Mouse (Mus musculus): ENCODE results near the gene Map1b. TPM values are rescaled to one million over a fixed set of nuclear protein-coding genes. Genes with fewer than 3 reads are reported as not detected.

The Map1b gene
- polyA plus RNA-seq, 1 experiment from 2014 or later: 23.4 TPM

GRCm38 (mm10) chr13:99433068-99434008, 83.0 kb downstream of the Map1b start:
- no peak overlapping the region for H3K4me2 ChIP-seq (ENCODE audit: low read length)
- DNase-seq (ENCODE audit: low spot score): no peak
- no peak for ATAC-seq (replicated peaks; ENCODE audit: low FRiP score, low read depth)
- no peak overlapping the region for H3K9ac ChIP-seq (ENCODE audit: low read depth, low read length)
- no peak overlapping the region for H3K4me3 ChIP-seq (replicated peaks; ENCODE audit: low read depth, low read length)
- 95% methylated on average over 29 of the region's 29 CpGs for WGBS
- no peaks in the 10 kb centered on the region for H3K4me1 ChIP-seq (replicated peaks; ENCODE audit: insufficient read depth, low read length)
- no peaks in the 10 kb centered on the region for H3K27me3 ChIP-seq (ENCODE audit: insufficient read depth, low read length)
- H3K9me3 ChIP-seq (replicated peaks; ENCODE audit: low read length): no peaks in the 10 kb centered on the region
- no peak overlapping the region for H3K27ac ChIP-seq
- H3K36me3 ChIP-seq (ENCODE audit: insufficient read depth, low read length): no peaks in the 10 kb centered on the region
- TF ChIP-seq CTCF (IDR thresholded peaks at IDR 0.05; ENCODE audit: low read depth): no peak

GRCm38 (mm10) chr13:99423581-99423980, 92.8 kb downstream of the Map1b start:
- ATAC-seq (replicated peaks; ENCODE audit: low FRiP score, low read depth): 0 out of 2 replicates have a peak, but pooled peaks have one; percentile 36
- no peak for TF ChIP-seq CTCF (IDR thresholded peaks at IDR 0.05; ENCODE audit: low read depth)

GRCm38 (mm10) chr13:99416601-99417000, 99.7 kb downstream of the Map1b start:
- Histone ChIP-seq H3K4me1 (replicated peaks; ENCODE audit: insufficient read depth, low read length) (0 out of 2 replicates have a peak, but pooled peaks cover 15% of the 10 kb centered on the region), H3K4me2 (ENCODE audit: low read length) (no peak overlapping the region), H3K9ac (ENCODE audit: low read depth, low read length) (no peak overlapping the region), H3K27me3 (ENCODE audit: insufficient read depth, low read length) (no peaks in the 10 kb centered on the region), H3K9me3 (replicated peaks; ENCODE audit: low read length) (no peaks in the 10 kb centered on the region), H3K36me3 (ENCODE audit: insufficient read depth, low read length) (peaks cover 14% of the 10 kb centered on the region; the same call in 1 of the 2 replicates), H3K27ac (no peak overlapping the region), H3K4me3 (replicated peaks; ENCODE audit: low read depth, low read length) (no peak overlapping the region)
- no peak; the same call in 1 of the 2 replicates for ATAC-seq (replicated peaks; ENCODE audit: low FRiP score, low read depth)
- 89% methylated on average over 9 of the region's 9 CpGs for WGBS
- no peak for DNase-seq (ENCODE audit: low spot score)
- TF ChIP-seq CTCF (IDR thresholded peaks at IDR 0.05; ENCODE audit: low read depth): no peak

More at GRCm38 (mm10) chr13:99423581-99423980, 92.8 kb downstream of the Map1b start:
- H3K9me3 ChIP-seq (replicated peaks; ENCODE audit: low read length): no peaks in the 10 kb centered on the region
- no peaks in the 10 kb centered on the region for H3K4me1 ChIP-seq (replicated peaks; ENCODE audit: insufficient read depth, low read length)
- 0 out of 2 replicates have a peak overlapping the region, but pooled peaks have one; percentile 5 for H3K4me2 ChIP-seq (ENCODE audit: low read length)
- no peak overlapping the region for H3K4me3 ChIP-seq (replicated peaks; ENCODE audit: low read depth, low read length)
- peak; percentile 64 for DNase-seq (ENCODE audit: low spot score)
- WGBS: 33% methylated on average over 13 of the region's 13 CpGs
- no peak overlapping the region for H3K9ac ChIP-seq (ENCODE audit: low read depth, low read length)
- H3K27ac ChIP-seq: no peak overlapping the region
- H3K27me3 ChIP-seq (ENCODE audit: insufficient read depth, low read length): no peaks in the 10 kb centered on the region
- no peaks in the 10 kb centered on the region for H3K36me3 ChIP-seq (ENCODE audit: insufficient read depth, low read length)

- Histone ChIP-seq H3K9me3 (replicated peaks; ENCODE audit: low read length) (no peaks in the 10 kb centered on the region), H3K4me3 (replicated peaks; ENCODE audit: low read depth, low read length) (no peak overlapping the region), H3K27ac (no peak overlapping the region), H3K4me1 (replicated peaks; ENCODE audit: insufficient read depth, low read length) (0 out of 2 replicates have a peak, but pooled peaks cover 15% of the 10 kb centered on the region), H3K36me3 (ENCODE audit: insufficient read depth, low read length) (peaks cover 14% of the 10 kb centered on the region; the same call in 1 of the 2 replicates), H3K27me3 (ENCODE audit: insufficient read depth, low read length) (no peaks in the 10 kb centered on the region), H3K9ac (ENCODE audit: low read depth, low read length) (no peak overlapping the region), H3K4me2 (ENCODE audit: low read length) (no peak overlapping the region)
- ATAC-seq (replicated peaks; ENCODE audit: low FRiP score, low read depth) (no peak), DNase-seq (ENCODE audit: low spot score) (no peak)
- no peak for TF ChIP-seq CTCF (IDR thresholded peaks at IDR 0.05; ENCODE audit: low read depth)
- 41% methylated on average over 10 of the region's 10 CpGs for WGBS
These were observed 102.0 kb downstream of the Map1b start for GRCm38 (mm10) chr13:99414352-99414742.

GRCm38 (mm10) chr13:99413481-99414351, 102.6 kb downstream of the Map1b start:
- no peak overlapping the region for H3K4me2 ChIP-seq (ENCODE audit: low read length)
- no peaks in the 10 kb centered on the region for H3K9me3 ChIP-seq (replicated peaks; ENCODE audit: low read length)
- no peak for TF ChIP-seq CTCF (IDR thresholded peaks at IDR 0.05; ENCODE audit: low read depth)
- ATAC-seq (replicated peaks; ENCODE audit: low FRiP score, low read depth): 0 out of 2 replicates have a peak, but pooled peaks have one; percentile 26
- H3K9ac ChIP-seq (ENCODE audit: low read depth, low read length): no peak overlapping the region
- H3K4me1 ChIP-seq (replicated peaks; ENCODE audit: insufficient read depth, low read length): 0 out of 2 replicates have a peak, but pooled peaks cover 15% of the 10 kb centered on the region
- H3K27ac ChIP-seq: no peak overlapping the region
- H3K4me3 ChIP-seq (replicated peaks; ENCODE audit: low read depth, low read length): no peak overlapping the region
- peak; percentile 51 for DNase-seq (ENCODE audit: low spot score)
- H3K27me3 ChIP-seq (ENCODE audit: insufficient read depth, low read length): no peaks in the 10 kb centered on the region
- WGBS: 47% methylated on average over 13 of the region's 13 CpGs
- H3K36me3 ChIP-seq (ENCODE audit: insufficient read depth, low read length): peaks cover 14% of the 10 kb centered on the region; the same call in 1 of the 2 replicates
